Mouse (Mus musculus) gastrocnemius, postnatal 4 days (tissue): ENCODE measurements around the gene Cops4. TPM values are rescaled to one million over a fixed set of nuclear protein-coding genes. Genes with fewer than 3 reads are reported as not detected.

Source experiments
- DNase-seq, 2 experiments: peaks; one replicate each; pipeline ENCODE4 v3.0.0; 2021 to 2022; ENCODE audit warnings: low spot score in 2 of 2, mixed read lengths in 2 of 2
- long read RNA-seq, 2 experiments: library from polyadenylated mRNA; stranded (forward); transcript quantifications; one replicate each; pipeline ENCODE4 v2.0.0; 2021
- total RNA-seq, 2 experiments: library from RNA; stranded (reverse); gene quantifications; 2 replicates each; pipeline ENCODE4 v1.2.3; 2021

Cops4 gene
- 100 to 1,000 TPM; 112 to 114 TPM for total RNA-seq
- long read RNA-seq, experiment 1, transcript Cops4-201 (10 exons, 1,755 nt) = major isoform, 217 of 254 reads
- long read RNA-seq, experiment 1, partial matches to known transcripts = 5 of 254 reads
- long read RNA-seq, experiment 1, other reads (novel, unspliced or antisense) = 31 of 254 reads
- long read RNA-seq, experiment 2, transcript Cops4-201 (10 exons, 1,755 nt) = major isoform, 230 of 278 reads
- long read RNA-seq, experiment 2, partial matches to known transcripts = 9 of 278 reads
- long read RNA-seq, experiment 2, other reads (novel, unspliced or antisense) = 39 of 278 reads

DNA sequence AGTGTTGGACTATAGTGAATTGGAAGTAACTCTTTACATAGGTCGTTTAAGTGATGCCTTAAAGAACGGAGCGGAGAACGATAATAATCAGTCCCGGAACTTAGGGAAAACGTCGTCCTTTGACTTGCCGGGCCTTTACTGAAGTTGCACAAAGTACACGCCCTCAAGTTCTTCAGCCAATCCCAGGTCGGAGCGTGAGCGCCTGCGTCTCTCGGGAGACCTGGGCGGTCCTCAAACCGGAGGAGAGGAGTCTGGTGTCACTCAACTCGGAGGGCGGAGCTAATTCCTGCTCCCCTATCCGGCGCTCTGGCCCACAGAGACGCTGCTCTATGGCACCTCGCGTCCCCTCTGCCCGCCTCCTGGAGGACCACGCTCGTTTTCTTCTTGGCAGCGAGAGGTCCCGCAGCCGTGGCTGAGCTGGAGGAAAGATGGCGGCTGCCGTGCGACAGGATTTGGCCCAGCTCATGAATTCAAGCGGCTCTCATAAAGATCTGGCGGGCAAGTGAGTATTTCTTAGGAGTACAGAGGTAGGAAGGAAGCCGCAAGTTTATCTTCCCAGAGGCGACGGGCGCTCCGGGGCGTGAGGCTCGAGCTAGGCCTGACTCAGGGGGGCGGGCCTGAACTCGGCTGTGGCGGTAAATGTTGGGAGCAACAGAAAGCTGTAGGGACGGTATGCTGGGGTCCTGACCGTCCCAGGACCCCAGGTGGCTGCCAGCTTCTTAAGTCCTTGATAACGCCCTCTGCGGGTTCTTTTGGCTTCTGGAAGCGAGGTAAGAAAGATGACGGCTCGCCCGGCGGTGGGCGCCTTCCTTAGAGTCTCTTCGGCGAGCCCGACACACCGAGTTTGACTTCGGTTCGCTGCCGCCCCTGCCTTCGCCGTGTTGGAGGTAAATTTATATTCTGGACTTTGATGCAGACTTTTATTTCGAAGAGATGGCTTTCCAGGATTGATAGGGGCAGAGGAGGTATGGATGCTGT is at the start of gene Cops4:
Cops4 (plus strand) TSS at position 261 of the 978 bp plus-strand sequence.
- DNase-seq = peak; percentile 85 to 96

DNA sequence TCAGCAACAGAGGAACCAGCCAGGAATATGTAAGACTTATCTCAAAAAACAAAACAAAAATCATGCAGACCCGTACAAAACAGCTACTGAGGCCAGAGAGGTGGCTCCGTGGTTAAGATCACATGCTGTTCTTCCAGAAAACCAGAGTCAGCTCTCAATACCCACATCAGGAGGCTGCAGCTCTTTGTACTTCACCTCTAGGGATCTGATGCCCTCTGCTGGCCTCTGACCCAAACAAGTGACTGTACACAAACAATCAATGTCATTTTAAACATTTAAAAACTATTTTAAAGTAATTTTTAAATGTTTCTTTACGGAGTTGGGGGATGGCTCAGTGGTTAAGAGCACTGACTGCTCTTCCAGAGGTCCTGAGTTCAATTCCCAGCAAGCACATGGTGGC is 41.8 kb upstream of the Cops4 start:
- DNase-seq = no peak

DNA sequence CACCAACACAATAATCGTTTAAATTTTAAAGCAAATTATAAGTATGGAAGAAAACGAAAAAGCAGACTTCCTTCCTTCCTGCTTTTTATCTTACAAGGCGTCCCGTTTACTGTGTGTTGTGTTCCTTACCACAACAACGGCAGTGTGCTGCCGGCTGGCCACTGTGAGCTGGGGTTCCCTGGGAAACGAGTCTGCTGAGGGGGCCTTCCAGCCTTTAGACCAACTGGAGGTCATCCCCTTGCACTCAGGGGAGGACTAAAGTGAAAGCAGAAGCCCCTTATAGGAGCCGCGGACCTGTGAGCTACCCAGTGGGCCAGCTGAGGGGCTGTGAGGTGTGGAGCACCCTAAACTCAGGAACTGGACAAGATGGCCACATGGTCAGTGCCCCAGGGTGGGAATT is 40.5 kb upstream of the Cops4 start:
- no peak for DNase-seq

DNA sequence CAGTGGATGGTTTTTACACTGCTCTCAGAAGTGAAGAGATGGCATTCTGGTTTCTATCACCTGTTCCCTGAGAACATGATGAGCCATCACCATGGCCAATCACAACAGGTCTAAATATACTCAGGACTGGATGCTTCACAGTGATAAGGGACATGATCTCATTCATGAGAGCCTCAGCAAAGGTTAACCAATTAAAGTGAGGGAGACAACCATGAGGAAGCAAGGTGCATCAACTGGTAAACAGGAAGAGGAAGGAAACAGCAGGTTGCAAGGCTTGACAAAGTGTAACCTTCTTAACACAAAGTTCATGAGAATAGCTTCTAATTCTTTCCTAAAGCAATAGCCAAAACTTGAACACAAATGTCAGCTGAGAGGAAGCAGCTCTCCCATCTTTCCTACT is 34.5 kb upstream of the Cops4 start:
- no peak for DNase-seq

DNA sequence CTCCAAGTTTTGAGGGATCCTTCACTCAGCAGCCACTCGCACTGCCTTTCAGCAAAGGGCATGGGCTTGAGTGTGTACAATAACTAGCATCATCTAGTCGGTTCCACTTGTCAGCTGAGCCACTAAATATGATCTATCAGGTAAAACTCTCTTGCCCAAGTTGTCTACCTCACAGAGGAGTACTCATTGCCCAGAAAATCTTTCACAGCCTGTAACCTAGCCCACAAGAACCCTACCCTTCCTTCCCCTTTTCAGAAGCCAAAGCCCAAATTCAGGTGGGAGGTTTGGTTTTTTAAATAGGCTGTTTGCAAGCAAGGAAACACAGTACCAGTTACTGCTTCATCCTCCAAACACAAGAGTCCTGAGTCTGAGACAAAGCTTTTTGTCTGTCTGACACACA is 31.0 kb upstream of the Cops4 start:
- DNase-seq = no peak

DNA sequence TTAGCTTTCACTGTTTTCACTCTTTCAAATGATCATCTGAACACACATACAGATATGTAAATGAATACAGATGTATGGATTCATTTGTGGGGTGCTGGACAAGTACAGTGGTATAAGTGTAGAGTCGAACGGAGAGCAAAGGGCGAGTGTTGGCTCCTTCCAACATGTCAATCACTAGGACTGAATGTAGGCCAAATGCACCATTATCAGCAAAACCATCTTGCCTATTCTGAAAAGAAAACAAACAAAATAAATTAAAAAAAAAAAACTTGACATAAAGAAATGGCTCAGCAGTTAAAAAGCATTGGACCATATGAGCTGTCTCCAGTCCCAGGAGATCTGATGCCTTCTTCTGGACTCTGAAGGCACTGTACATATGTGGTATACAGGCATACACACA is 29.9 kb upstream of the Cops4 start:
- DNase-seq = no peak

DNA sequence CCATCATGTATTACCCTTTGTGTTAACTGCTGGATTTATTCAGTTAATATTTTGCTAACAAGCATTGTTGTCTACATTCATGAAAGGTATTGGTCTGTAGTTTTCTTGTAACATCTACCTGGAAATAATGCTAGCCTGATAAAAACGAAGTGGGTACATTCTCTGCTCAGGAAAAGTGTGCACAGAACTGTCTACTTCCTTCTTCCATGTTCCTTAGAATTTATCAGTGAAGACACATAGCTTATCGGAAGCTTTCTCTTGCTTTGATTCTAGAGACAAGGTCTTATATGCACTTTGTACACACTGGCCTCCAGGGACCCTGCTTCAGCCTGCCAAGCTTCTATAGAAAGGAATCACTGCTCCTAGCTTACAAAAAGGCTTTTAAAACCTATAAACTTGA is 28.8 kb upstream of the Cops4 start:
- no peak for DNase-seq

DNA sequence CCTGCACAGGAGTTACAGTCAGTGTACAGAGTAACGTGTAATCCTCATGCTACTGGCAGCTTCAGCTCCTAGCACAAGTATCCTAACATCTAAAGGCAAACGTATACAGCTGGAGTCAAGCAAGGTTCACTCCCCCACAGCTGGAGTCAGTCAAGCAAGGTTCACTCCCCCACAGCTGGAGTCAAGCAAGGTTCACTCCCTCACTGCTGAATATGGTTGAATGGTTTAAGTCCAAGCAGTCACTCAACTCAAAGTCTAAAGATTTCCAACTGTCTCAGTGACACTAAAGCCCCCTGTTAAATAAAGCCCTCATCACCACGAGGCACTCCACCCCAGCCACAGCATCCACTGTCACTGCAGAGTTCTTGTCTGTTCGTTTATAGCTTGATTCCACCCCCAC is 26.4 kb upstream of the Cops4 start:
- no peak for DNase-seq

DNA sequence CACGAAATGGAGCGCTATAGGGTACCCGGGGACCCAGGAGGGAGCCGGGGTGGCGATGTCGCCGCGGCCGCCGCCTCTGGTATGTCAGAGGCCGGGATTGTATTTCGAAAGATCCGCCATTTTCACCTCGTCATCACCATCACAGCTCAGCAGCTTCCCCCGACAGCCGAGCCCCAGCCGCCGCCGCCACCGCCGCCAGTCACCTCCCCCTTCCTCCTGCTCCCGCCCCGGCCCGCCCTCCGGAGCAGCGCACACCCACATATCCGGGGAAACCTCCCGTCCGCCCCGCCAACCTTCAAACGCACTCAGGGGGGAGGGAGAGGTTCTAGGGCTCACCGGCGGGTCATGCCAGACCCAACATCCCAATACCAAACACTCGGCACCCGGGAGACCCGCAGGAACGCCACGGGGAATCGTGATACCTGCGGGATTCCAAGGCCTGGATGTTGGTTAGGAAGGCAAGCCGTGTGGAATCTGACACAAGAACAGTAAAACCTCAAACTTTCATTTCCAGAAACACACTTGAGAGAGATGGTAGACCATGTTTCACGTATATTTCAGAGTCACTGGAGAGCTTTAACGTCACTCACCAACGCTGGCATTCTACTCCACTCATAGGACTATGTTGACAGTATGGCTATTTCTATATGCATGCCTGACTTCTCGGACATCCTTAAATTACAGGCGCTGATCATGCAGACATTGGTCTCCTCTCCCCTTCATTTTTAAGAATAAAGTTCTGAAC is 19.5 kb upstream of the Cops4 start:
- DNase-seq = peak; percentile 70 to 83

DNA sequence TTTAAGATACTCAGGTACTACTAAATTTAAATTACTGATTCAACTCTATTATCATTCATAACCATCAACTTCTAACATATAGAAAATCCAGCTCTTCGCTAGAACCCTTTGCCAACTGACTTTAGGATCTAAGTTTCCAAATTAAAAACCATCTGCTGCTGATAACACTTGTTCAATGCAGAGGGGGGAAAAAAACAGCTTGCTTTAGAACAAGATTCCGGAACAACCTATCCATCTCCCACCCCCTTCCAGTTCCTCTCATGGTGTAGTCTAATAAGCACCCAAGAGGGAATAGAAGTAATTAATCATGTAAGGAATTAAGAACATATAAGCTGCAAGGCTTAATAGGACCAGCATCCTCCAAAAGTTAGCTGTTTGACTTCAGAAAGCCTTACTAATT is 18.9 kb upstream of the Cops4 start:
- no peak for DNase-seq

DNA sequence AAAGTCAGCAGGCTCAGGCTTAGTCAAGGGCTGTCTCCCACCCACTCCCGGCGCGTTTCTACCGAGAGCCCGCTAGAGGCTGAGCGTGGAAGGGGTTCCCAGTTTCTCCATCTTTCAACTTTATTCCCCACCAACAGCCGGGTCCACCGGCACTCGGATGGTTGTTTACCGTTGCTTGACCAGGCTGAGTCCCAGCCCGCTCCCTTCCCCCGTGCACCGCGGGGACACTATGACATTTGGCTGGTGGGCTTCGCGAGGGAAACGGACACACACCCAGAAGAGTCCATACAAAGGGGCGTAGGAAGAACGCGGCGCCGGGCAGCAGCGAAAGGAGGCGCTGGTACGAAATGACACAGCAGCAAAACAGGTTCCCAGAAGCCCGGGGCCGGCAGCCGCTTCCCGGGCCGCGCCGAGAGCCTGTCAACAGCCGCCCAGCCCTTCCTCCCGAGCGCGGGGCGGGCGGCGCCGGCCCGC is 18.2 kb upstream of the Cops4 start:
- peak in 1 of 2 experiments; percentile 30 for DNase-seq

DNA sequence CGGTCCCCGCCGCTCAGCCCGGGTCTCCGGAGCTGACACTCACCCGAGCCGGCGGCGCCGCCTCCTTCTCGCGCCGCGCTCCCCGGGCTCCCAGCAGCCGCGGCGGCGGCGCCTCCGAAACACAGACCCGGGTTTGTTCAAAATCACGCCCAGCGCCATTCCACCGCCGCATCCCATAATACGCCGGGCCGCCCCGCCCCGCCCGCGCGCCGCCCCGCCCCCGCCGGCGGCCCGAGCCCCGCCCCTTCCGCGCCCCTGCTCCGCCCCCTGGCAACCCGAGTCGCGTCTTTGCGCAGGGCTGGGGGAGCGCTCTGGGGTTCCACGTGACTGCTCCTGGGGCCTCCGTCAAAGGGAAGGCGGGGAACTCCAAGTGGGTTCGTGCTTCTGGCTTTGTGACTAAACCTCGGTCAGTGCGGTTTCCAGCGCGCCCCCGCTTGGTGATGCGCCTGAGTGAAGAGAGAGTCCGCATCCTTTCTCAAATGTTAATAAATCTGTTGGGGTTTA is 17.6 kb upstream of the Cops4 start, which contains the start of gene Lin54:
Lin54 (minus strand) TSS at position 182 of the 504 bp plus-strand sequence.
- DNase-seq = peak; percentile 77 to 89

DNA sequence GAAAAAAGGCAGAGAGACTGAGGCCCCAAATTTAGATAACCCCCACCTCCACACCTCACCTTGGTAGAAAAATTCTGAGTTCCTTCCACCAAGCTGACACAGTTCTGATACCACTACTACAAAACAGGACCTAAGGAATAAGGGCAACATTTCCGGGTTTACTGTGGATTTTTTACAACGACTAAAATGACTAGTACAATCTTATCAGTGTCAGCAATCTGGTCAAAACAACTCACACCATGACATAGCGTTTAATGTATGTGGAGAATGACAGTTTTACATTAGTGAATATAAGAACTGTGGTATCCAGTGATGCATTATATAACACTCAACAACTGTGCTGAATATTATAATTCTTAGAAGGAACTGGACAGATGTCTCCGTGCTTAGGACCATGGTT is 16.8 kb upstream of the Cops4 start:
- DNase-seq = no peak

DNA sequence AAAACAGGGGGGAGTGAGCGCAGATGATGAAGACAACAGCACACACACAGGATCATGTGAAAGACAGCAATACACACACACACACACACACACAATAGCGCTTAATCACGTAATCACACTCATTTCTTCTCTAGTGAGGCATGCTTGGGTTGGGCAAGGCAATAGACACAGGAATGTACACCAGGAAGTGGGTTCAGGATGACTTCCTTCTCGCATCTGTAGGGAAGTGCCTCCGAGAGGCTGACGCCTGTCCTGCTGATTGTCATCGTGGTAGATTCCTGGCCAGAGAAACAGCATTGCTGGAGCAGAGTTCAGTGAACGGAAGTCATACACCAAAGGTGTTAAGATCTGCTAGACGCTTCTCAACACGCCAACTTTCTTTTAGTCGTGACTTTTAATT is 8.9 kb upstream of the Cops4 start:
- no peak for DNase-seq

DNA sequence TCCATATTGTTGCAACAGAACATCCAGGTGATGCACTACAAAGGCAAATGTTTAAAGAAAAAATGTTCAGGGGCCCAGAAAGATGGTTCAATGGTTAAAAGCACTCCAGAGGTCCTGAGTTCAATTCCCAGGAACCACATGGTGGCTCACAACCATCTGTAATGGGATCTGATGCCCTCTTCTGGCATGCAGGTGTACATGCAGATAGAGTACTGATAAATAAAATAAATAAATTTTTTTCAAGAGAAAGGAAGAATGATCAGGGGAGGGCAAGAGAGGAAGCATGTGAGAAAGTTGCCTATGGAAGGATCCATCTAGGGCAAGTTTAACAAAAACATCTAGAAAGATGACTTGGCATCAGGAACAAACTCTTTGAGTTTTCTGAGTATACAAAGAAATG is 5.5 kb upstream of the Cops4 start:
- DNase-seq = no peak

DNA sequence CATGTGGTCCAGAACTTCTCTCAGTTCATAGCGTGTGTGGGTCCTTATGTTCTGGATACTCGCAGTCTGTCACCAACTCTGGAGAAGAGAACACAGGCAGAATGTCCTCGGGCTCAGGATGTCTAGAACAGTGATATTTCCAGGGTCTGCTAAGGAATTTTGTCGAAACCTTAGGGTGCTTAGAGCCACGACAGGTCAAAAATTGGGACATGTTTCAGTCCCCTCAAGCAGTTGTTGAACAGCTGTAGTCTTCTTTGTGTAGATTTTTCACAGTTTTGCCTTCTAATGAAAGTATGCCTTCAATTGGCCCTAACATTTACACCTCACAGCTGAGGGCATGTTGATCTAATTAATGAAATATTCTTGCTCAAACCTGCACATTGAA is 910 bp downstream of the Cops4 start:
- DNase-seq = no peak

DNA sequence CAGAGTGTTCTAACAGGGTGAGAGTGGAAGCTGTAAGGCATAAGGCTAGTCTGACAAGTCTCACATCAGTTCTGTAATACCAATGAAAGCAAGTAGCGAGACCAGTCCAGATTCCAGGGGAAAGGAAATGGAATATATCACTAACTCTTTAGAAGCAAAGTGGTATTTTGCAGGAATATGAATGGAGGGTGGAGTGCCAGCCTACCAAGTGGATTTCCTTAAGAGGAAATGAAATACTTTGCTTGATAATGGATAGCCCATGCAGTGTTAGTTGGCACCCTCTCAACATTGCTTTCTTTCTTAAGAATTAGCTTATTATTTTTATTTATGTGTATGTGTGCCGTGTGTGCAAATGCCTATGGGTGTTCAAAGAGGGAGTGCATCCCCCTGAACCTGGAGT is 2.1 kb downstream of the Cops4 start:
- no peak for DNase-seq

DNA sequence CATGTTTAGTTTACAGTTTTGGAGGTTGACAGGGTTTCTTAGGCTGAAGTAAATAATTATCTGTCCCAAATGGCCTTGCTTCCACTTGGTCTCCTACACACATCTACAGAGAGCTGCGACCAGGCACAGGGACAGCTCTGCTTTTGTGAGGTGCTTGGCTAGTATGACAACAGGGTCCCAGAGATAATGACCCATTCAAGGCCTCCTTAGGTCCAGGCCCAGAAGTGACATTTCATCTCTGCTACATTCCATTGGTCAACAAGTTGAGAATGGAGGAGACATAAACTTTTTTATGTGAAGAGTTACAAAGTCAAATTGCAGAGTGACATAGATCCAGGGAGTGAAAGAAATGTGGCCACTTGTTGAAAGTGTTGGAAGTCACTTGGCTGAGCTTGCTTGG is 5.2 kb downstream of the Cops4 start:
- no peak for DNase-seq

DNA sequence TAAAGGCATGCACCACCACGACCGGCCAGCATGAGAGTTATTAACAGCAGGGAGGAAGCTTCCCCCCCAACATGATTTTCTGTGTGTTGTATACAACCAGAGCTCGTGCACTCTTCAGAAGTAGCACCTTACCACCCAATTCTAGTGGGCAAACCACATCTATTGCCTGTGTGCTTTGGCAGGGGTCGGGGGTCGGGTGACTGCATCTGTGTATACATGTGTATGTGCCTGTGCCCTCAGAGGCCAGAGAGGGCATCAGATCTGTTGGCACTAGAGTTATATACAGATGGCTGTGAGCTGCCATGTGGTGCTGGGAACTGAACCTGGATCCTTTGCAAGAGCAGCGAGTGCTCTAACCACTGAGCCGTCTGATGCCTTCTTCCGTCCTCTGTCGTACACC is 6.8 kb downstream of the Cops4 start:
- no peak for DNase-seq

DNA sequence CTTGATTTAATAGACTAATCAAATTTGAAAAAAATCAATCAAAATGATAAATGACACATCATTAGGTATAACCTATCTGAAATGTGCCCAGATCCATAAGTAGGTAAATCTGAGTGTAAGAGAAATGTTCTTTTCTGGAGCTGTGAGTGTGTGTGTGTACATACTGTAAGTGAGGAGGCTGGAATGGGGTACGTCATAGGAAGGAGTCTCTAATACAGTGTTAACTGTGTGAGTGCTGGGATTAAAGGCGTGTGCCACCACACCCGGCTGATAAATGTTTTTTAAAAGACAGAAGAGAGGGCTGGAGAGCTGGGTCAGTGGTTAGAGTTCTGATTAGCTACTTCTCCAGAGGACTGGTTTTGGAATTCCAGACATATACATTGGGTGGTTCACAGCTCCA is 7.5 kb downstream of the Cops4 start:
- DNase-seq = no peak

DNA sequence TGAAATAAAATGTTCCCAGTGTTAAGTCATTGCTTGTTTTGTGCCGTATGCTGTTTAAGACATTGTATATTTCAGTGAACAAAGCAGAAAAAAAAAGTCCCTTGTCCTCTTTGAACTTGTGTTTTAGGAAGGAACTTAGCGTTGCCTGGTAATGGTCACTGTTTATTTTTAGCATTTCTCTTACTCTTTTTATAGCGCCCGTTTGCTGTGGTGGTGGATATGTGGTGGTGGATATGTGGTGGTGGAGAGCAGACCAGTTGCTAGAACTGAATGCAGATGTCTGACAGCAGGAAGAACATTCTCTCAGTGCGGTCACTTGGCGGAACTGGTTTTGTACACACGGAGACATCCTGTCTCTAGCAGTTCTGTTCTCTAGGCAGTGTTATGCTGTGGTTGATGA is 8.1 kb downstream of the Cops4 start:
- no peak for DNase-seq
